ENCODE assay signal across 8 mouse cellular contexts in the genomic region with DNA sequence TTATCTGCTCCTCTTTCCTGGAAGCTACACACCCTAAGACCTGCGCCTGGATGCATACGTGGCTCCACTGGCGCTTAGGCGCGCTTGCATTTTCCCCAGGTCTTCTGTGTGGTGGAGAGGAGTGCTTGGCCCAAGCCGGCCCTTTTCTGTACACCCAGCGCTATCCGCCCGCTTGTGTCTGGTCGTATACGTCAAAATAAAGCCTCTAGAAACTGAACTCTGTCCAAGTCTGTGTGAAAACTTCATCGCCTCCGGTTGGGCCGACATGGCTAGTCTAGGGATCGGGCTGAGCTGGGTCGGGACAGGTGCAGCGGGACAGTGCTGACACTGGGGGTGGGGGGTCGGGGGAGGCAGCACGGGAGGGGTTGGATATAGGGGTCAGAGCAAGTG. TPM values are rescaled to one million over a fixed set of nuclear protein-coding genes. Genes with fewer than 3 reads are reported as not detected.
DNase-seq lines count a peak whose midpoint lies in the region; ATAC-seq lines count a peak whose summit lies in the region.

No protein-coding gene starts in this region.

- peak; percentile 50 for ATAC-seq in lung, embryonic 15.5 days (ENCODE audit: borderline replicate concordance, extremely low read depth, low FRiP score, low TSS enrichment)
- peak; percentile 8 for ATAC-seq in embryonic facial prominence, embryonic 12.5 days (ENCODE audit: insufficient number of reproducible peaks, insufficient read depth, low FRiP score, low TSS enrichment)
- peak; percentile 13 for ATAC-seq in intestine, embryonic 15.5 days
- peak; percentile 29 for ATAC-seq in neural tube, embryonic 15.5 days (ENCODE audit: low FRiP score)

- no peaks in the 10 kb centered on the region for H3K27me3 ChIP-seq in lung, embryonic 15.5 days
- no peaks in the 10 kb centered on the region for H3K27me3 ChIP-seq in embryonic facial prominence, embryonic 12.5 days
- no peaks in the 10 kb centered on the region for H3K27me3 ChIP-seq in intestine, embryonic 15.5 days (replicated peaks)
- H3K27me3 ChIP-seq in neural tube, embryonic 15.5 days (replicated peaks): no peaks in the 10 kb centered on the region

- peak overlapping the region; percentile 70 for H3K4me3 ChIP-seq in lung, embryonic 15.5 days
- H3K4me3 ChIP-seq in embryonic facial prominence, embryonic 12.5 days: peak overlapping the region; percentile 75
- peak overlapping the region; percentile 64 for H3K4me3 ChIP-seq in intestine, embryonic 15.5 days (replicated peaks)
- H3K4me3 ChIP-seq in neural tube, embryonic 15.5 days (replicated peaks): peak overlapping the region; percentile 76

- peak overlapping the region; percentile 88 for H3K4me2 ChIP-seq in lung, embryonic 15.5 days
- H3K4me2 ChIP-seq in embryonic facial prominence, embryonic 12.5 days (replicated peaks): peak overlapping the region; percentile 86
- peak overlapping the region; percentile 73 for H3K4me2 ChIP-seq in intestine, embryonic 15.5 days (replicated peaks)
- H3K4me2 ChIP-seq in neural tube, embryonic 15.5 days: peak overlapping the region; percentile 96

- no peak for DNase-seq in lung, postnatal 4 days
- DNase-seq in thymus, postnatal 14 days: no peak
- DNase-seq in right cerebral cortex, adult 18-20 months: no peak
- no peak for DNase-seq in thymus, adult 18-20 months

- H3K9me3 ChIP-seq in lung, embryonic 15.5 days: no peaks in the 10 kb centered on the region
- H3K9me3 ChIP-seq in embryonic facial prominence, embryonic 12.5 days: no peaks in the 10 kb centered on the region
- no peaks in the 10 kb centered on the region for H3K9me3 ChIP-seq in intestine, embryonic 15.5 days
- H3K9me3 ChIP-seq in neural tube, embryonic 15.5 days (replicated peaks): no peaks in the 10 kb centered on the region

- peak overlapping the region; percentile 45 for H3K9ac ChIP-seq in lung, embryonic 15.5 days
- H3K9ac ChIP-seq in embryonic facial prominence, embryonic 12.5 days: peak overlapping the region; percentile 70; the same call in 1 of the 2 replicates
- H3K9ac ChIP-seq in intestine, embryonic 15.5 days: peak overlapping the region; percentile 28
- H3K9ac ChIP-seq in neural tube, embryonic 15.5 days (replicated peaks): peak overlapping the region; percentile 49

- peak overlapping the region; percentile 62 for H3K27ac ChIP-seq in lung, embryonic 15.5 days
- 0 out of 2 replicates have a peak overlapping the region, but pooled peaks have one; percentile 14 for H3K27ac ChIP-seq in embryonic facial prominence, embryonic 12.5 days
- peak overlapping the region; percentile 64 for H3K27ac ChIP-seq in intestine, embryonic 15.5 days
- peak overlapping the region; percentile 80 for H3K27ac ChIP-seq in neural tube, embryonic 15.5 days (replicated peaks)

- H3K4me1 ChIP-seq in lung, embryonic 15.5 days: peaks cover 34% of the 10 kb centered on the region
- peaks cover 30% of the 10 kb centered on the region for H3K4me1 ChIP-seq in embryonic facial prominence, embryonic 12.5 days
- H3K4me1 ChIP-seq in intestine, embryonic 15.5 days (replicated peaks): peaks cover 42% of the 10 kb centered on the region
- H3K4me1 ChIP-seq in neural tube, embryonic 15.5 days: peaks cover 40% of the 10 kb centered on the region

- WGBS in lung, embryonic 15.5 days: 2% methylated on average over 19 of the region's 19 CpGs
- 2% methylated on average over 18 of the region's 19 CpGs for WGBS in embryonic facial prominence, embryonic 12.5 days
- WGBS in intestine, embryonic 15.5 days: under 1% methylated on average over 19 of the region's 19 CpGs
- under 1% methylated on average over 19 of the region's 19 CpGs for WGBS in neural tube, embryonic 15.5 days

- H3K36me3 ChIP-seq in lung, embryonic 15.5 days: peaks cover 38% of the 10 kb centered on the region
- peaks cover 53% of the 10 kb centered on the region for H3K36me3 ChIP-seq in embryonic facial prominence, embryonic 12.5 days
- H3K36me3 ChIP-seq in intestine, embryonic 15.5 days: peaks cover 31% of the 10 kb centered on the region
- peaks cover 48% of the 10 kb centered on the region for H3K36me3 ChIP-seq in neural tube, embryonic 15.5 days

RNA-seq across cellular contexts. Expression of a gene that starts 0.5 kb away (rescaled TPM):
- 28.6 and 30.9 TPM in 2 replicates for polyA plus RNA-seq in lung, embryonic 15.5 days (2015; fragmentation: Nextera tagmentation; extraction: Ambion mirVana)
- polyA plus RNA-seq in embryonic facial prominence, embryonic 12.5 days (2016; fragmentation: Nextera tagmentation; extraction: Ambion mirVana): 25.1 and 28.8 TPM in 2 replicates
- 61.8 and 79.2 TPM in 2 replicates for polyA plus RNA-seq in intestine, embryonic 15.5 days (2015; fragmentation: Nextera tagmentation; extraction: Ambion mirVana)
- 22.0 and 28.9 TPM in 2 replicates for polyA plus RNA-seq in neural tube, embryonic 15.5 days (2015; fragmentation: Nextera tagmentation; extraction: Ambion mirVana)

RNA-seq across cellular contexts. Expression of a gene that starts 4.4 kb away (rescaled TPM):
- polyA plus RNA-seq in lung, embryonic 15.5 days (2015; fragmentation: Nextera tagmentation; extraction: Ambion mirVana): 2.5 and 2.9 TPM in 2 replicates
- polyA plus RNA-seq in embryonic facial prominence, embryonic 12.5 days (2016; fragmentation: Nextera tagmentation; extraction: Ambion mirVana): 3.1 and 4.2 TPM in 2 replicates
- 3.1 and 3.2 TPM in 2 replicates for polyA plus RNA-seq in intestine, embryonic 15.5 days (2015; fragmentation: Nextera tagmentation; extraction: Ambion mirVana)
- polyA plus RNA-seq in neural tube, embryonic 15.5 days (2015; fragmentation: Nextera tagmentation; extraction: Ambion mirVana): 2.2 and 2.8 TPM in 2 replicates

RNA-seq across cellular contexts. Expression of a gene that starts 31.7 kb away (rescaled TPM):
- 0.25 and 0.35 TPM in 2 replicates for polyA plus RNA-seq in lung, embryonic 15.5 days (2015; fragmentation: Nextera tagmentation; extraction: Ambion mirVana)
- polyA plus RNA-seq in embryonic facial prominence, embryonic 12.5 days (2016; fragmentation: Nextera tagmentation; extraction: Ambion mirVana): 0.29 and 0.31 TPM in 2 replicates
- 0.98 and 2.2 TPM in 2 replicates for polyA plus RNA-seq in intestine, embryonic 15.5 days (2015; fragmentation: Nextera tagmentation; extraction: Ambion mirVana)
- 0.50 TPM in 1 of 2 replicates, not detected in the other for polyA plus RNA-seq in neural tube, embryonic 15.5 days (2015; fragmentation: Nextera tagmentation; extraction: Ambion mirVana)

RNA-seq across cellular contexts. Expression of a gene that starts 34.6 kb away (rescaled TPM):
- 22.3 and 28.4 TPM in 2 replicates for polyA plus RNA-seq in lung, embryonic 15.5 days (2015; fragmentation: Nextera tagmentation; extraction: Ambion mirVana)
- 34.5 and 38.2 TPM in 2 replicates for polyA plus RNA-seq in embryonic facial prominence, embryonic 12.5 days (2016; fragmentation: Nextera tagmentation; extraction: Ambion mirVana)
- 18.6 and 23.7 TPM in 2 replicates for polyA plus RNA-seq in intestine, embryonic 15.5 days (2015; fragmentation: Nextera tagmentation; extraction: Ambion mirVana)
- polyA plus RNA-seq in neural tube, embryonic 15.5 days (2015; fragmentation: Nextera tagmentation; extraction: Ambion mirVana): 44.3 and 51.6 TPM in 2 replicates

RNA-seq across cellular contexts. Expression of a gene that starts 45.8 kb away (rescaled TPM):
- polyA plus RNA-seq in lung, embryonic 15.5 days (2015; fragmentation: Nextera tagmentation; extraction: Ambion mirVana): 57.8 and 59.1 TPM in 2 replicates
- polyA plus RNA-seq in embryonic facial prominence, embryonic 12.5 days (2016; fragmentation: Nextera tagmentation; extraction: Ambion mirVana): 54.7 and 55.0 TPM in 2 replicates
- 76.5 and 96.8 TPM in 2 replicates for polyA plus RNA-seq in intestine, embryonic 15.5 days (2015; fragmentation: Nextera tagmentation; extraction: Ambion mirVana)
- 52.3 and 53.5 TPM in 2 replicates for polyA plus RNA-seq in neural tube, embryonic 15.5 days (2015; fragmentation: Nextera tagmentation; extraction: Ambion mirVana)

Comparison
In these comparisons a context has a peak if more than half of its experiments do, and no peak if none do; other contexts are left out.
1. H3K27ac ChIP-seq: peak in every context shown above with its lines; median percentile 80 in neural tube, embryonic 15.5 days; 64 in intestine, embryonic 15.5 days; 62 in lung, embryonic 15.5 days; 14 in embryonic facial prominence, embryonic 12.5 days.